ENCODE assay signal across 11 mouse cellular contexts in genomic region chr5:124233874-124234661, GRCm38 (mm10). TPM values are rescaled to one million over a fixed set of nuclear protein-coding genes. Genes with fewer than 3 reads are reported as not detected.
DNase-seq lines count a peak whose midpoint lies in the region; ATAC-seq lines count a peak whose summit lies in the region.
"Had no signal": no experiment of that assay in that cellular context is flagged by ENCODE, and none has a peak within 500 bp of the region (broad histone marks: within the 10 kb centered on the region; RNA-seq: fewer than 3 reads in every experiment).

No protein-coding gene starts in this region.

- peak overlapping the region; percentile 46 for H3K4me3 ChIP-seq in megakaryocyte, embryonic 14.5 days (replicated peaks)
- H3K4me3 ChIP-seq: forebrain, embryonic 13.5 days had no signal

- intact Hi-C loops in heart, postnatal 14 days (cut with DNase I) = no loop called here

- ATAC-seq in megakaryocyte, adult 5-6 weeks (ENCODE audit: poor library complexity, severe bottlenecking) = no peak
- ATAC-seq: forebrain, embryonic 13.5 days; hindbrain, embryonic 16.5 days had no signal

- DNase-seq in heart, adult 18-20 months = peak; percentile 49 to 63
- no peak for DNase-seq in heart, postnatal 14 days
- DNase-seq in heart, postnatal 4 days = peak; percentile 59
- peak; percentile 58 for DNase-seq in thymus, postnatal 14 days
- DNase-seq in kidney, postnatal 10 days = no peak
- DNase-seq in ovary, adult 18-20 months (ENCODE audit: low spot score) = no peak
- DNase-seq: midbrain, embryonic 14.5 days had no signal

- peaks cover 89% of the 10 kb centered on the region for H3K4me1 ChIP-seq in megakaryocyte, embryonic 14.5 days

- H3K36me3 ChIP-seq in megakaryocyte, embryonic 14.5 days (replicated peaks; ENCODE audit: low read length) = peaks cover 73% of the 10 kb centered on the region

- no peaks in the 10 kb centered on the region for H3K9me3 ChIP-seq in megakaryocyte, embryonic 14.5 days
- H3K9me3 ChIP-seq: forebrain, embryonic 13.5 days had no signal

- no peaks in the 10 kb centered on the region for H3K27me3 ChIP-seq in megakaryocyte, embryonic 14.5 days (replicated peaks)
- H3K27me3 ChIP-seq: forebrain, embryonic 13.5 days had no signal

RNA-seq across cellular contexts. Expression of gene Pitpnm2, which starts 15.5 kb away (rescaled TPM):
- total RNA-seq in heart, adult 18-20 months (2021) = 10 to 100 TPM; 36.8 to 38.9 TPM
- total RNA-seq in heart, postnatal 14 days (2021) = 10 to 100 TPM; 47.9 to 52.4 TPM
- 30.1 and 45.3 TPM in 2 replicates for polyA plus RNA-seq in megakaryocyte, embryonic 14.5 days (2012; ENCODE audit: insufficient read depth, low replicate concordance)
- total RNA-seq in megakaryocyte, adult 5-6 weeks (2015) = 3.3 and 3.5 TPM in 2 replicates
- 1.2 and 7.6 TPM in 2 replicates for total RNA-seq in megakaryocyte, adult 5-6 weeks (2017)
- 10 to 100 TPM; 45.9 to 52.2 TPM for total RNA-seq in heart, postnatal 4 days (2021)

Comparison
In these comparisons a context has a peak if more than half of its experiments do, and no peak if none do; other contexts are left out.
1. DNase-seq: peak in heart, adult 18-20 months (2 of 2), heart, postnatal 4 days (single experiment) and thymus, postnatal 14 days (single experiment); none in heart, postnatal 14 days (0 of 2), kidney, postnatal 10 days (single experiment) and ovary, adult 18-20 months (single experiment).
2. RNA of gene Pitpnm2, which starts 15.5 kb away (total RNA-seq): 47.9 to 52.4 TPM in heart, postnatal 14 days, 45.9 to 52.2 TPM in heart, postnatal 4 days and 36.8 to 38.9 TPM in heart, adult 18-20 months; 1.2 to 7.6 TPM in megakaryocyte, adult 5-6 weeks; every median in the first group is over 4 times any median in the second.